Mouse (Mus musculus): ENCODE measurements around the gene Fbxo27. TPM values are rescaled to one million over a fixed set of nuclear protein-coding genes. Genes with fewer than 3 reads are reported as not detected.

The Fbxo27 gene
- polyA plus RNA-seq, 1 experiment from 2014 or later: 3.4 TPM

GRCm38 (mm10) chr7:28709454-28709853 lies 16.8 kb downstream of the Fbxo27 start:
- Histone ChIP-seq H3K36me3 (no peaks in the 10 kb centered on the region), H3K4me3 (no peak overlapping the region), H3K27me3 (replicated peaks) (no peaks in the 10 kb centered on the region), H3K4me1 (replicated peaks) (peaks cover 15% of the 10 kb centered on the region), H3K9me3 (replicated peaks) (peaks cover 9% of the 10 kb centered on the region), H3K9ac (no peak overlapping the region), H3K27ac (ENCODE audit: poor library complexity, severe bottlenecking) (no peak overlapping the region), H3K4me2 (no peak overlapping the region)
- ATAC-seq (ENCODE audit: insufficient number of reproducible peaks, low FRiP score): no peak

- Histone ChIP-seq H3K36me3 (no peaks in the 10 kb centered on the region), H3K9ac (no peak overlapping the region), H3K27me3 (replicated peaks) (no peaks in the 10 kb centered on the region), H3K27ac (ENCODE audit: poor library complexity, severe bottlenecking) (no peak overlapping the region), H3K4me3 (no peak overlapping the region), H3K4me2 (no peak overlapping the region), H3K9me3 (replicated peaks) (peaks cover 6% of the 10 kb centered on the region), H3K4me1 (replicated peaks) (peaks cover 27% of the 10 kb centered on the region)
- no peak for ATAC-seq (ENCODE audit: insufficient number of reproducible peaks, low FRiP score)
- WGBS: 66% methylated on average over 3 of the region's 3 CpGs
These were observed 18.3 kb downstream of the Fbxo27 start for GRCm38 (mm10) chr7:28710962-28711361.

- WGBS: 44% methylated on average over 5 of the region's 5 CpGs
These were observed 22.0 kb downstream of the Fbxo27 start for GRCm38 (mm10) chr7:28714667-28715066.

GRCm38 (mm10) chr7:28715598-28715997 lies 22.9 kb downstream of the Fbxo27 start:
- Histone ChIP-seq H3K4me2 (no peak overlapping the region), H3K9ac (no peak overlapping the region), H3K36me3 (no peaks in the 10 kb centered on the region), H3K27me3 (replicated peaks) (no peaks in the 10 kb centered on the region), H3K4me1 (replicated peaks) (peaks cover 36% of the 10 kb centered on the region), H3K4me3 (no peak overlapping the region), H3K27ac (ENCODE audit: poor library complexity, severe bottlenecking) (no peak overlapping the region), H3K9me3 (replicated peaks) (no peaks in the 10 kb centered on the region)
- ATAC-seq (ENCODE audit: insufficient number of reproducible peaks, low FRiP score): no peak
- 94% methylated on average over 2 of the region's 2 CpGs for WGBS

More at GRCm38 (mm10) chr7:28714667-28715066, 22.0 kb downstream of the Fbxo27 start:
- Histone ChIP-seq H3K27ac (ENCODE audit: poor library complexity, severe bottlenecking) (no peak overlapping the region; the same call in 1 of the 2 replicates), H3K9me3 (replicated peaks) (no peaks in the 10 kb centered on the region), H3K9ac (no peak overlapping the region), H3K4me1 (replicated peaks) (peaks cover 36% of the 10 kb centered on the region), H3K36me3 (no peaks in the 10 kb centered on the region), H3K4me2 (no peak overlapping the region), H3K27me3 (replicated peaks) (no peaks in the 10 kb centered on the region), H3K4me3 (no peak overlapping the region)
- ATAC-seq (ENCODE audit: insufficient number of reproducible peaks, low FRiP score): no peak

- Histone ChIP-seq H3K4me2 (peak within 1 kb of the TSS; percentile 83), H3K27me3 (replicated peaks) (no peaks in the 10 kb centered on the region), H3K9me3 (replicated peaks) (no peaks in the 10 kb centered on the region), H3K36me3 (no peaks in the 10 kb centered on the region), H3K27ac (ENCODE audit: poor library complexity, severe bottlenecking) (no peak within 1 kb of the TSS; the same call in 1 of the 2 replicates), H3K4me1 (replicated peaks) (peaks cover 39% of the 10 kb centered on the region), H3K9ac (peak within 1 kb of the TSS; percentile 86), H3K4me3 (peak within 1 kb of the TSS; percentile 70)
- peak; percentile 80 for ATAC-seq (ENCODE audit: insufficient number of reproducible peaks, low FRiP score)
- whole genome bisulfite sequencing: 1% methylated on average over 36 of the region's 36 CpGs
These were observed 24.1 kb downstream of the Fbxo27 start, which contains the start of gene Fbxo17 for GRCm38 (mm10) chr7:28716590-28717281. Fbxo17 (plus strand) TSS chr7:28716804.

- no peak overlapping the region; the same call in 1 of the 2 replicates for H3K4me2 ChIP-seq
- H3K4me3 ChIP-seq: no peak overlapping the region
These were observed 25.1 kb downstream of the Fbxo27 start for GRCm38 (mm10) chr7:28717726-28718125.

GRCm38 (mm10) chr7:28719159-28719558 lies 26.5 kb downstream of the Fbxo27 start:
- no peak overlapping the region for H3K27ac ChIP-seq (ENCODE audit: poor library complexity, severe bottlenecking)

More at GRCm38 (mm10) chr7:28717726-28718125, 25.1 kb downstream of the Fbxo27 start:
- H3K9me3 ChIP-seq (replicated peaks): no peaks in the 10 kb centered on the region
- H3K27me3 ChIP-seq (replicated peaks): no peaks in the 10 kb centered on the region
- 83% methylated on average over 10 of the region's 10 CpGs for WGBS
- no peak overlapping the region for H3K9ac ChIP-seq
- no peak for ATAC-seq (ENCODE audit: insufficient number of reproducible peaks, low FRiP score)
- H3K36me3 ChIP-seq: peaks cover 3% of the 10 kb centered on the region; the same call in 1 of the 2 replicates
- H3K27ac ChIP-seq (ENCODE audit: poor library complexity, severe bottlenecking): no peak overlapping the region
- H3K4me1 ChIP-seq (replicated peaks): peaks cover 34% of the 10 kb centered on the region

GRCm38 (mm10) chr7:28719650-28720049 lies 27.0 kb downstream of the Fbxo27 start:
- Histone ChIP-seq H3K27ac (ENCODE audit: poor library complexity, severe bottlenecking) (no peak overlapping the region), H3K4me2 (no peak overlapping the region), H3K9me3 (replicated peaks) (0 out of 2 replicates have a peak, but pooled peaks cover 4% of the 10 kb centered on the region), H3K4me1 (replicated peaks) (peaks cover 22% of the 10 kb centered on the region), H3K4me3 (no peak overlapping the region), H3K27me3 (replicated peaks) (no peaks in the 10 kb centered on the region), H3K36me3 (peaks cover 10% of the 10 kb centered on the region), H3K9ac (no peak overlapping the region)
- WGBS: 72% methylated on average over 2 of the region's 2 CpGs
- ATAC-seq (ENCODE audit: insufficient number of reproducible peaks, low FRiP score): no peak

More at GRCm38 (mm10) chr7:28719159-28719558, 26.5 kb downstream of the Fbxo27 start:
- no peak for ATAC-seq (ENCODE audit: insufficient number of reproducible peaks, low FRiP score)
- H3K36me3 ChIP-seq: peaks cover 5% of the 10 kb centered on the region
- H3K4me1 ChIP-seq (replicated peaks): peaks cover 27% of the 10 kb centered on the region
- H3K9me3 ChIP-seq (replicated peaks): no peaks in the 10 kb centered on the region
- H3K4me2 ChIP-seq: no peak overlapping the region
- H3K9ac ChIP-seq: no peak overlapping the region
- WGBS: 22% methylated on average over 4 of the region's 4 CpGs
- H3K27me3 ChIP-seq (replicated peaks): no peaks in the 10 kb centered on the region
- no peak overlapping the region for H3K4me3 ChIP-seq

- Histone ChIP-seq H3K4me1 (replicated peaks) (peaks cover 12% of the 10 kb centered on the region), H3K27me3 (replicated peaks) (no peaks in the 10 kb centered on the region), H3K4me3 (no peak overlapping the region), H3K9me3 (replicated peaks) (0 out of 2 replicates have a peak, but pooled peaks cover 4% of the 10 kb centered on the region), H3K36me3 (peaks cover 20% of the 10 kb centered on the region), H3K4me2 (no peak overlapping the region), H3K9ac (no peak overlapping the region), H3K27ac (ENCODE audit: poor library complexity, severe bottlenecking) (no peak overlapping the region)
- 69% methylated on average over 3 of the region's 3 CpGs for WGBS
- ATAC-seq (ENCODE audit: insufficient number of reproducible peaks, low FRiP score): no peak
These were observed 28.3 kb downstream of the Fbxo27 start for GRCm38 (mm10) chr7:28720753-28721537.

- Histone ChIP-seq H3K9ac (no peak overlapping the region), H3K4me2 (no peak overlapping the region), H3K27me3 (replicated peaks) (no peaks in the 10 kb centered on the region), H3K9me3 (replicated peaks) (0 out of 2 replicates have a peak, but pooled peaks cover 4% of the 10 kb centered on the region), H3K4me3 (no peak overlapping the region), H3K4me1 (replicated peaks) (peaks cover 12% of the 10 kb centered on the region), H3K27ac (ENCODE audit: poor library complexity, severe bottlenecking) (no peak overlapping the region), H3K36me3 (peaks cover 20% of the 10 kb centered on the region)
- WGBS: 89% methylated on average over 7 of the region's 7 CpGs
- no peak for ATAC-seq (ENCODE audit: insufficient number of reproducible peaks, low FRiP score)
These were observed 29.4 kb downstream of the Fbxo27 start for GRCm38 (mm10) chr7:28722079-28722478.

GRCm38 (mm10) chr7:28724613-28725012 lies 32.0 kb downstream of the Fbxo27 start:
- H3K9me3 ChIP-seq (replicated peaks): 0 out of 2 replicates have a peak, but pooled peaks cover 4% of the 10 kb centered on the region
- H3K9ac ChIP-seq: no peak overlapping the region
- ATAC-seq (ENCODE audit: insufficient number of reproducible peaks, low FRiP score): no peak
- peaks cover 3% of the 10 kb centered on the region; the same call in 1 of the 2 replicates for H3K4me1 ChIP-seq (replicated peaks)
- no peak overlapping the region for H3K4me2 ChIP-seq
- H3K36me3 ChIP-seq: peaks cover 20% of the 10 kb centered on the region
- WGBS: 90% methylated on average over 2 of the region's 2 CpGs
- no peaks in the 10 kb centered on the region for H3K27me3 ChIP-seq (replicated peaks)
- no peak overlapping the region for H3K27ac ChIP-seq (ENCODE audit: poor library complexity, severe bottlenecking)
- H3K4me3 ChIP-seq: no peak overlapping the region
